Mouse (Mus musculus) urinary bladder, adult 18-20 months (tissue): ENCODE results near the gene Hras.

Source experiments
- DNase-seq, 2 experiments: peaks; one replicate each; pipeline ENCODE4 v3.0.0; 2022; ENCODE audit warnings: low spot score in 2 of 2, mixed read lengths in 2 of 2

The Hras gene

GRCm38 (mm10) chr7:141176173-141176572, 17.6 kb downstream of the Hras start:
- DNase-seq: peak; percentile 62 to 75

- DNase-seq: no peak
Observed at GRCm38 (mm10) chr7:141175068-141175467, 18.7 kb downstream of the Hras start.

- no peak for DNase-seq
Observed at GRCm38 (mm10) chr7:141173323-141173850, 20.4 kb downstream of the Hras start.

DNA sequence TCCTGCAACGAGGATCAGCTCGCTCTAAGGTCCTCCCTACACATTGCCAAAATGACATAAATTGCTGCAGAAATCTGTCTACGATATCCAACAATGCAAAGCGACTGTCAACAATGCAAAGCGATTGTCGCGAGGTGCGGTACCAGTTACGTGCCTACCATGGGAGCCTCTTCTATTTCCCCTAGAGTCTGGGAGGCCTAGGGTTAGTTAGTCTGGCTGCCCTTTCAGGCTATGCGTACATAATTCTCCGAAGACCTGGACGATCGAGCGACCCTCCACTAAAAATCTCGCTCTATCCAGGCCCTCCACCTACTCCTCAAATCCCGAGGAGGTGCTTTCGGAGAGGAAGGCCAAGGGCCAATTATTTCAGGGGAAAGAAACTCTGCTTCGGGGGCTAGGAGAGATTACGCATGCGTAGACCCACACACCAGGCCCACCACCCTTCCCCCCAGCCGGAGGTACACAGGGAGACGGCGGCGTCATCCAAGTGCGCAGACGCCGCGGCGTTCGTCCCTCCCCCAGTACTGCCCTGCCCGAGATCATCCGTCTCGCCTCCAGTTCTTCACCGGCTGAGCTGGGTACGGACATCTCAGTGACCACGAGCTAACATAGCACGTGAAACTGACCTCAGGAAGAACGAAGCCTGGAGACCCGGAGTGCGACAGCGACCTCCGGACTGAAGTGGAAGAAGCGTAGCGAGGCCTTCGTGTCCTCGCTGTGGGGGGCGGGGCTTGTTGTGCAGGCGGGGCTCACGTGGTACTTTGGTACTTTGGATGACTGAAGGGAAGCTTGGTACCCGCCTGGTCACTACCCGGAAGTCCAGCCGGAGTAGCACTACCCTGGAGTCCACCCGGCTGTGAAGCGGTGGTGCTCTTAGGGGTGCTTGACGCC, 21.4 kb downstream of the Hras start, which contains the start of gene Rnh1:
Gene Rnh1, minus strand, starts transcription at position 742 of the 891 bp plus-strand sequence.
- DNase-seq: peak; percentile 85 to 86

GRCm38 (mm10) chr7:141169866-141170265, 23.9 kb downstream of the Hras start:
- DNase-seq: no peak

DNA sequence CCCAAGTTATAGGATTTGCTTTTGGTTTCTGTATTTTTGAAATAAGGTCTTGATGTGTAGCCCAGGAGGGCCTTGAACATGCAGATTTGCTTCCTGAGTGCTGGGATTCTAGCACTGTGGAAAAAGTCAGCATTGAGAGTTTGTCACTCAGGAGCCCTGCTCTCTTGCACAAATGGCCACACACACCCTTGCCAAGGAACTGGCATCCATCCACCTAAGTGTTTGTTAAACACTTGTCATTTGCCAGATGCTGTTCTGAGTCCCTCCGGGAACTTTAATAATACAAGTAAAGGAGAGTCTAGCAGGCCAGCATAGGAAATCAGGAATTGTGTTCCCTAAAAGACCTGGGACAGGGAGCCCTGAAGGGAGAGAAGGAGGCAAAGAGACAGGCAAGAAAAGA, 24.5 kb downstream of the Hras start:
- DNase-seq: no peak

- DNase-seq: peak; percentile 78 to 85
Observed at GRCm38 (mm10) chr7:141168518-141168953, 25.3 kb downstream of the Hras start.

- peak; percentile 37 to 66 for DNase-seq
Observed at GRCm38 (mm10) chr7:141167901-141168517, 25.8 kb downstream of the Hras start.

GRCm38 (mm10) chr7:141164850-141165249, 29.0 kb downstream of the Hras start:
- DNase-seq: peak; percentile 45 to 73

GRCm38 (mm10) chr7:141164397-141164796, 29.4 kb downstream of the Hras start:
- no peak for DNase-seq

DNA sequence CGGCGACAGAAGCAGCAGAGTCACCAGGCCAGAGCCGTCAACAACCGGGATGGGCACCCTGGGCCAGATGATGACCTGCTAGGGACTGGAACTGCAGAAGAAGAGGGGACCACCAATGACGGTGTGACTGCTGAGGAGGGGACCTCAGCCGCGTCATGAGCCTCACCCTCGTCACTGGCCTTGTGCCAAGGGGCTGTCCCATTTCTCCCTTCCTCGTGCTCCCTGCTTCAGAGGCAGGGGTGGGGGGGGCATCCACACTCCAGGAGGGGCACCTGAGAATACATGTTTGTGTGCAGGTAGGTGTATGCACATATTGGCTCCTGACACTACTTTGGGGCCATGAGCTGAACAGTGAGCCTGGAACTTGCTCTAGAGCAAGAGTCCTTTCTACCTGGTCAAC, 38.4 kb downstream of the Hras start:
- no peak for DNase-seq

DNA sequence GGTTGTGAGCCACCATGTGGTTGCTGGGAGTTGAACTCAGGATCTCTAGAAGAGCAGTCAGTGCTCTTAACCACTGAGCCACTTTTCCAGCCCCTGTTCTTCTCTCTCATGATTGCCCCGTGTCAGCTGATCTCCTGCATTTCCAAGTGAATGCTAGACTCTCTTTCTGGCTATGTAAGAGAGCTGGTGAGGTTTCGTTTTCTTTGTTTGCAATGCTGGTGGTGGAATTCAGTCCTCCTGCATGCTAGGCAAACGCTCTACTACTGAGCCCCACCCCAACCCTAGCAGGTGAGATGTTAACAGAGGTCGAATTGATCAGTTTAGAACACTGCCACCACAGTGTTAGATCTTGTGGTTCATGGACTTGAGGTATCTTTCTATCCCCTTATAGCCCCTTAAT, 45.2 kb downstream of the Hras start:
- DNase-seq: no peak

DNA sequence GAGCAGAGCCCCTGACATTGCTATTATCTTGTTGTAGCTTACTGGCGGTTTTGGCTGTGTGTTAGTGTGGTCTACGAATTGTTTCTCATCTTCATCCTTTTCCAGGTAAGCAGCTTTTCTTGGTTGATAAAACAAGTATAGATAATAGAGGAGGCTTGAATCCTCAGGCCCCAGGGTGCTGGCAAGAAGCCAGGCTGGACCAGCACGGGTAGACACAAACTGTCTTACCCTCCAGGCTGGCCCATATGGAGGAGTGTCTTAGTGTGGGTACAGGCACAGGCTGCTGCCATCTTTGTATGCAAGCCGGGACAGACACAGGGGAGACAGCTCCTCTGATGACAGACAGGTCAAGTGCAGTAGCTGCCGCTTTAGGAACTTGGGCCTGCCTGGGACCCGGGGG, 46.8 kb downstream of the Hras start:
- DNase-seq: no peak

- DNase-seq: no peak
Observed at GRCm38 (mm10) chr7:141146043-141146595, 47.7 kb downstream of the Hras start.

DNA sequence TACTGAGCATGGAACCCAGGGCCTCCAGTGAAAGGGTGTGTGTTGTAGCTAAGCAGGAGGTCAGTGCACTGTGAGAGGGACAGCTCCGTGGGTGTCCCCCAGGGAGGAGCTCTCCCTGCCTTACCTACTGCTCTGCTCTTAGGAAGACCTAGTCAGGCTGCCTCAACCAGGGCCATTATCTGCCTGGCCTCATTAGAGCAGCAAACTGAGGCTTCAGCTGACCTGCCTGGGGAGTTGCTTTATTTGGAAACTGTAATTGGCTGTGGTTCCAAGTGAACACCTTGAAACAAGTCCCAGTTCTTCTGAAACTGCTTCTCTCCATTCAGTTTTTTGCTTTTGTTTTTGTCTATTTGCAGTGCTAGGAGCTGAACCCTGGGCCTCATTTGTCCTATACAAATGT, 48.4 kb downstream of the Hras start:
- DNase-seq: no peak

GRCm38 (mm10) chr7:141144650-141145049, 49.2 kb downstream of the Hras start:
- no peak for DNase-seq

- no peak for DNase-seq
Observed at GRCm38 (mm10) chr7:141143861-141144260, 49.9 kb downstream of the Hras start.

GRCm38 (mm10) chr7:141143112-141143511, 50.7 kb downstream of the Hras start:
- DNase-seq: no peak

DNA sequence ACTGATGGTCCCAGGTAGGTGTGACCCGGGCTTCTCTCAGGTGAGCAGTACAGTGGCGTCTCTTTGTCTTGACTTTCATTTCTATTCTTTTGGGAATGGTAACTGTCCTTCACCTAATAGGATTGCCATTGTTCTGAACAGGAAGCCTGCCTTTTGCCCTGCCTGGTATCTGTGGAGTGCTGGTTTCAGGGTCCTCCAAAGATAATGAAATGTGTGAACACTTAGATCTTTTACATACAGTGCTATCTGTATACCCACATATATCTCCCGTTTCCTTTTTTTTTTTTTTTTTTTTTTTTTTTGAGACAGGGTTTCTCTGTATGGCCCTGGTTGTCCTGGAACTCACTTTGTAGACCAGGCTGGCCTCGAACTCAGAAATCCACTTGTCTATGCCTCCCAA, 52.5 kb downstream of the Hras start:
- no peak for DNase-seq
